Mouse (Mus musculus) CD8-positive naive resting alpha-beta T cell, adult 2 months (primary cell): ENCODE data around the gene Efna1.

Experiments
- DNase-seq, 2 experiments: peaks; one replicate each; pipeline ENCODE4 v3.0.0; 2022; ENCODE audit warnings: low read depth in 2 of 2, low spot score in 2 of 2

The Efna1 gene

DNA sequence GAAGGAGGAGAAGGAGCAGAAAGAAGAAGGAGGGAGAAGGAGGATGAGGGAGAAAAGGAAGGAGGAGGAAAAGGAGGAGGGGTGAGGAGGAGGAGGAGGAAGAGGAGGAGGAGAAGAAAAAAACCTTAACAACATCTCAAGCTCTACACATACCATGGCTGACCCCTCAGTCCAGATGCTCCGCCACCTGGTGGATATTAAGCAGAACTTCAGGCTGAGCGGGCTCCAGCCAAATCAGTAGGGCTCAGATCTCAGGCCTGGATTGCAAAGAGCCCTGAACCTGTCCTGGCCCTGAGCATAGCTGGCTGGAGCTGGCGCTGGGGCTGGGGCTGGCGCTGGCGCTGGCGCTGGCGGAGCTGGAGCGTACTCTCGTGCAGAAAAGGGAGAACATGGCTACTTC is 27.1 kb upstream of the Efna1 start:
- peak in 1 of 2 experiments; percentile 68 for DNase-seq

DNA sequence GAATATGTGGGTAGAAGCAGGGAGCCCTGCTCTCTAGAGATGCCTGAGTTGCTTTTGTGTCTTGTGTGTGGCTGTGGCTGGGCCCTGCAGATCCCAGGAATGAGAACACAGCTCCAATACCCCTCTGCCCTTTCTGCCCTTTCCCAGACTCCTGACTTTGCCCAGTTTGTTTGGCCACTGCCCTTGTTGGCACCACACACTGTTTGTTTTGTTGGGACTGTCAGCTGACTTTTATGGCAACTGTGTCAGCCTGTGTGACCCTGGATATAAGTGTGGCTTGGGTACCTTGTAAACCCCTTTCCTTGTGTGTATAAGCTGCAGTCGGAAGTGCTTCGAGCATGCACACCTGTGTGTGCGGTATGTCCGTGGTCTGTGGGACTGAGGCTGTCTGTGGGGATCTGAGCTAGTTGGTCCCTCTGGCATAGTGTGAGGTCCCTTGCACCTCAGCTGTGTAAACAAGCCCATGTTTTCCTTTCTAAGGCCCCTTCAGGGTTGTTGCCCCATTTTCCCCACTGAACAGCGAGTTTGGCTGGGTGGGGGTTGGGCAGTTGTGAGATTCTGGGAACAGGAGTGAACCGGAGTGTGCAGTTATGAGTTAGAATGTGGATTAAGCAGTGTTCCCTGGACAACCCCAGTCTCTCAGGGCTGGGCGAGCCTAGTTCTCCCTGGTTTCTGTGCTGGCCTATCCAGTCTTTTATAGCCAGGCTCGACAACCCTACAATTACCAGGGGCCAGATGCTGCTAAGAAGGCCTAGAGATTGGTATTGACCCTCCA is 24.8 kb upstream of the Efna1 start:
- no peak for DNase-seq

DNA sequence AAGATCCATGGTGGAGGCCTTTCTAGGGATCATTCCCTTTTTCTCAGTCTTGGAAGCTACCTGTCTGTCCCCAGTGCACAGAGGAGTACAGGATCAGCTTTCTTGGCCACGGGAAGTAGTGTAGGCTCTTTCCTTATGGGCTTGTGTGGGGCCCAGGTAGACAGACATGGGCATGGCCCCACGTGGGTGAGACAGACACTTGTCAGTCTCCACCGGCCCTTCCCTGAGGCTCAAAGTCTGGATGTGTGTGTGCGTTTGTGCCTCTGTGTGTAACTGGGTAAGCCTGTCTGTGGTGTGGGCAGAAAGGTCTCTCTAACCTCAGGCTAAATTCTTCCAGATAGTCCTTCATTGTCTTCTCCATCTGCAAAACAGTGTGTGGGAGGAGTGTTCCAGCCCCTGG is 24.2 kb upstream of the Efna1 start:
- no peak for DNase-seq

DNA sequence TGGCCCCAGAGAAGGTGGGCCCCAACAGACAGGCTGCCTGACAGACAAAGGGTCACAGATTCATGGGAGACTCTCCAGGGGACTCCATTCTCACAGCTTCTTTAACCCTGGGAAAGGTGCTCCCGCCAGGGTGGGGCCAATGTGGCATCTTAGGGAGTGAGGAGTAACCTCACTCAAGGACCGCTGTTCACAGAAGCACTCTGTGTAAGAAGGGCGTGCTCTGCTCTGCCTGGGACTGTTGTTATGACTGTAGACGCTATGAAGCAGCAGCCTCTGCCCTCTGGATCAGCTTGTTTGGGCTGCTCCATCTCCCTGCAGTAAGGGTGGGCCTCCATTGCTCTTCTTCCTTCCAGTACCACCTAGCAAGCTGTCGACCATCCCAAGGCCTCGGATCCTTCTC is 23.5 kb upstream of the Efna1 start:
- no peak for DNase-seq

DNA sequence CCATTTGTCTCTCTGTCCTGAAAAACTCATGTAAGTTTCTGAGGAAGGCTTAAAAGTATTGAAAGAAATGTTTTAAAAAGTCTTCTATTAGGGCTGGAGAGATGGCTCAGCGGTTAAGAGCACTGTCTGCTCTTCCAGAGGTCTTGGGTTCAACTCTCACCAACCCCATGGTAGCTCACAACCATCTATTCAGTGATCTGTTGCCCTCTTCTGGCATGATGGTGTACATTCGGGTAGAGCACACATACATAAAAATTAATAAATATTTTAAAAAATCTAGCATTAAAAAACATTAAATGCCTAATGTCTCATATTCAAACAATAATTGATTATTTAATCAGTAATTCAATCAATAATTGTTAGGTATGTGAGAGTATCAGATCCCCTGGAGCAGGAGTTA is 19.6 kb upstream of the Efna1 start:
- DNase-seq, result no peak

DNA sequence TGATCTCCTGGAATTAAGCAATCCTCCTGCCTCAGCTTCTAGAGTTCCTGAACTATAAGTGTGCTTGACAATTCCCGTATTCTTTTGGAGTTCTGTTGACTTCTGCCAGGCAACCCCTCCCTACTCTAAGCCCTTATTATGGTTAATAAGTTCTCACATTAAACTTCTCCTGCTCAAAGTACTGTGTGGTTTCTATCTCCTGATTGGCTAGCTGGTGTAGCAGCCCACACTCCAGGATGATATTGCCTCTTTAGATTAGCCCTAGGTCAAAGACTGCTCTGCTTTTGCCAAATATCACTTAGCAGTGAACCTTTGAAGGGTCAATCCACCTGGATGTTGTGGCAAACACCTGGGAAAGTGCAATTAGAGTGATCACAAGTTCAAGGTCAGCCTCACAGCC is 19.1 kb upstream of the Efna1 start:
- DNase-seq, result no peak

DNA sequence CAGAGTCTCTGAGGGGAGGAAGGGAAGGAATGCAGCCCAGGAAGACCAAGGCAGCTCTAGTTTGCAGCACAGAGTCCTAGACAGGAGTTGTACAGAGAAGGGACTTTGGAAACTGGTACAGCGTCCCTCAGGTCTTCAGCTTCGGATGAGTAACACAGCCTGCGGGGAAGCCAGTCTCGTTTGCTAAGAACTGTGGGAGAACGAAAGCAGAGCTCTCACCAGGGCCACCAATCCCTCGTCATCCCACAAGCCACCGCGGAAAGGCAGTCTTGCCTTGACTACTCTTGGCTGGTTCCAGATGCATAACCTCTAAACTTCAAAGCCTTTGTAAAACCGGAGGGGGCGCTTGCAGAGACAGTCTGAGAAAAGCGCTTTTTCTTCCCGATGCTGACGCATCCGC is 18.6 kb upstream of the Efna1 start:
- DNase-seq, result no peak

DNA sequence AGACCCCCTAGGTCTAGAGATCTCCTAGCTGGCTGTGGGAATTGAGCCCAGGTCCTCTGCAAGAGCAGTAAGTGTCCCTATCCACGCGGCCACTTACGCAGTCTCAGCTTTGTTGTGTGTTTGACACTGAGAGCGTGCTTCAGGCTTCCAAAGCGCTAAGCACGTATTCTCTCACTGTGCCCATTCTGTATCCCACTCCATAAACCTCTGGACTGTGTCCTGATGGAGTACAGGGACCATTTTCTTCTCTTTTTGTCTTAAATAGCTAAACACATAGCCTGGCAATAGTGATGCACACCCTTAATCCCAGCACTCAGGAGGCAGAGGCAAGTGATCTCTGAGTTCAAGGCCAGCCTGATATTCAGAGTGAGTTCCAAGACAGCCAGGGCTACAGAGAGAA is 18.0 kb upstream of the Efna1 start:
- no peak for DNase-seq

DNA sequence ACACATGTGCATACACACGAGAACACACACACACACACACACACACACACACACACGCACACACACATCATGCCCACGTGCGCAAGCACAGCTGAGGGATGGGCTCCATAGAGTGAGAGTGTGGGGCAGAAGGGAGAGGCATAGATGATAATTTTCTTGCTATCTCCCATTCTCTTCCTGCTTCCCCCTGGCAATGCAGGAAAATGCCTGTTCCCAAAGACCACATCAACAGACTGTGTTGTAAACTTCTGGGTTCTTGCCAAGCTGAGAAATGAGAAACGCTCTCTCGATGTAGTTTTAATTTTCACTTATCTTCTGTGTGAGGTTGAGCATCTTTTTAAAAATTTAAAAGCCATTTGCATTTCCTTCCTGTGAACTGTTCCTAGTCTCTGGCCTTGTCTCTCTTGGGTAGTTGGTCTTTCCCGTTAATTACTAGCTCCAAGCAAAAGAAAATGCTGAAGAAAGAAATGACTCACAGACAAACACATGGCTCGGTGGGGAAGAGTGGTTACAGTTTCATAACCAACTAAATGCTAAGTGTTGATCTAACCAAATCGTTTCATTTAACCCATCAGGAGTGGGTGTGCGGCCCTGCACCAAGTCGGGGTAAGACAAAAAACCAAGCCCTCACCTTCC is 15.9 kb upstream of the Efna1 start:
- DNase-seq, result no peak

DNA sequence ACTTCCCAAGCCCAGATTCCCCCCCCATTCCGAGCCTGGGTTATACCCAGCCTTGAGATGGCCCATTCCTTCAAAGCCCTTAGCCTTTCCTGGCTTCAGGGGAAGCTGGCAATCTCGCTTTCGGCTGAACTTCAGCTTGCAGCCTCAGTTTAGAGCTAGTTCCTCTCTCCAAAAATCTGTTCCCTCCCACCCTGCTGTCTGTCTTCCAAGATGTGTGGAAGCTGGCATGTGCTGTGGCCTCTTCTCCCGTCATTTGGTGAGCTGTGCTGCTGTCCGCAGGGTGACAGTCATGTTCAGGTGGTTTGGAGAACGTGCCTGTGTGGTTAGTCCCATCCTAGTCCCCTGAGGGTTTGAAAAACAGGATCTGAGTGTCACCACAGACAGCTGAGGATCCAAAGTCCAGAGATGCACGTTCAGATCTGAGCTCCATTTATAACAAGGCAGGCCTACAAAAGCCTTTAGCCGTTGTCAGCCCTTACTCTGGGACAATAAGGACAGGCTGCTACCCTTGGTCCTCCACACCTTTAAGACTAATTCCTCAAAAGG is 14.8 kb upstream of the Efna1 start:
- no peak for DNase-seq

DNA sequence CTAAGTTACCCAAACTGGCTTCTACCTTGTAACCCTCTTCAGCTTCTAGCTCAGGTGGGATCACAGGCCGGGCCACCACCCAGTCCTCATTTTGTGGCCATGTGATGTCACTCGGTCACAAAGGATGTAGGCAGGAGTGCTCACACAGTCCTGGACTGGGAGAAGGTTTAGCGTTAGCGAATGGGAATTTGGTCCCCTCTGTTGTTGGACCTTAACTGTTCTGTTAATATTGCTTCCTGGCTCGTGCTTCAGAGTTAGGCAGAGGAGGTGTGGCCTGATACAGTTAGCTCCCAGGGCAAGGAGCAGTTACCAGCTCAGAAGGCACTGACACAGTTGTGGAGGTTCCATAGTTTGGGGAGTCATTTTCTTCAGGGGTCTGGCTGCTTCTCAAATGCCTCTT is 13.3 kb upstream of the Efna1 start:
- DNase-seq, result no peak

DNA sequence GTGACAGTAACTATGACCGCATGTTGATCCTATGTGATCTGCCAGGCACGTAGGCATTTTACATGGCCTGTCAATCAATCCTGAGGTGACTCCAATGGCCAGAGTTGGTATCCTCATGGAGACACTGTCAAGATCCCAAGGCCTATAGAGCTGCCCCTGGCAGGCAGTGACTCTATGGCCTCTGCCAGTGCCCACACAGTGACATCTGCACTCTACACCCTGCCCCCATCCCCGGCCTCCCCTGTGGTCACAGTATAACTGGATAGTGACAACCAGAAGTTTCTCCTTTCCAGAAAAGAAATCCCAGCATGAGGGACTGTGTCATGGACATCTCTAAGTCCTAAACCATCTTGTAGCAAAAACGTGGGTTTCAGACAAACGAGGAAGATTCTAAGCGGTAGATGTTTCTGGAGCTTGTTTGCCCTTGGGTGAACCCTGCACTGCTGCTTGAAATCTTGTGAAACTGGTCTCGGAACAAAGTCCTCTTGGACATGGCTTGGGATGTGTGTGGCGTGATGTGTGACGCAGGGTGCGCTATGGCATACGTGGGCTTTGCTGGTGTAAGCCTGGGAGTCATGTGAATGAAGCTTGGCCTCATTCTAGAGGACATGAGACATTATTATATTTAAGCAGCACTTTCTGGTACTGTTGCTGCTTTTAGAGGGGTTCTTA is 12.4 kb upstream of the Efna1 start:
- no peak for DNase-seq

DNA sequence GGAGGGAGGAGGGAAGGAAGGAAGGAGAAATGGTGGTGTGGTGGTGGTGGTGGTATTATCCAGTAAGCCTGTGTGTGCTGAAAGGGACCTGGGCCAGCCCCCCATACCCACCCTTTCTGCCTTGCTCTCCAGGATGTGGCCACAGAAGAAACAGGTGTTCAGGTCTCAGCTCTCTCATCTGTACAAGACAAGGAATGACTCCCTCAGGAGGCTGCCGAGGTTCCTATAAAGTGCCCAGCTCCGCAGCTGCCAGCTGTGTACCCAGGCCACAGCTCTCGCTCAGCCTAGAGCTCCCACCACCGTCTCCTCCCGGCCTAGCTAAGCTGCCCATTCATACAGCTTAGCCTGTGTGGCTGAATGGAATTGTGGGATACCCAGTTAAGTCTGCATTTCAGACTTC is 11.4 kb upstream of the Efna1 start:
- no peak for DNase-seq

DNA sequence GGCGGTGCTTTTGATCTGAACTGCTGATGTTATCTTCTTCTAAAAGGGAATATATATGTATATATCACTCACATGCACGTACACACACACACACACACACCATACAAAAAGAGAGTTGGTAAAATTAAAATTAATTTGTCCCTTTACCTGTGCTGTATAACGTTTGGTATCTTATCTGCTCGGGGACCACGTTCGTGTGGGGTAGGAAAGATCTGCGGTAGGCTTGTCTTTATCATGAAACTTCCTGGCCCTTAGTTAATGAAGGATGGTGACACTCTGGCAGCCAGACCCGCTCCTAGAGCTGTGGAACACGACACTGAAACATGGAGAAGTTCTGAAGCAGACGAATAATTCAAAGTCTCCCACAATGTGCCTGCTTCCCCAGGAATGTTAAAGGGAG is 10.9 kb upstream of the Efna1 start:
- DNase-seq, result no peak

DNA sequence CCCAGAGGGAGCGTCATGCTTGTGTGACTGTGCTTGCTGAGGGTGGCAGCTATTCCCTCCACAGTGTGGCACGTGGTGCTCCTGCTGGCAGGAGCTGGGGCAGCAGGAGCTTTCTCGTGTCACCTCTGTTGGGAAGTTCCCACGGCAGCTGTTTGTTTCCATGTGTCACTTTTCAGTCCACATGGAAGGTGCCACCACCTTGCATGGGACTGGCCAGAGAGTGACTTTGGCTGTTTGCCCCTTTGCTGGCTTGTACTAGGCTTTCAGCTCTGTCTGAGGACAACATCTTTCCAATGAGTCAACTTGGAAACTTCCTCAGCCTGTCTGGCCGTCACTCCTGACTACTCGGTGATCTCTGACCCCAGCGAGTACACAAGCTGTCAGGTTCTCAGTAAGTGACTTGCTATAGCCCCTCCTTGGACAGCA is 7.6 kb upstream of the Efna1 start:
- DNase-seq, result no peak

DNA sequence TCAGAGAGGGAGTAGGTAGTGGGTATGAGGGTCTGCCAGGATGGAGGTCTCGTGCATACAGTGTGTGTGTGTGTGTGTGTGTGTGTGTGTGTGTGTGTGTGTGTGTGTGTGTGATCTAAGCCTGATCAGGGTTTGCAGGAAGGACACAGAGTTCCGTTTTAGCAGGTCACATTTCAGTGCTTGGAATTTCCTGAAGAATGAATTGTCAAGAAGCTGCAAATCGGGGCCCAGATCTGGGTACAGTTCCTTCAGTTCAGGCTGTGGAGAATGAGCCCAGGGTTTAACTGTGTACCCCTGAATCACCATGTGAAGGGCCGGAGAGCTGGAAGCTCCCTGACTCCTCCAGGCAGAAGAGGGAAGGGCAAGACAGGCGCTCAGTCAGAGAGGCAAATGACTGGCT is 6.3 kb upstream of the Efna1 start:
- DNase-seq, result no peak

DNA sequence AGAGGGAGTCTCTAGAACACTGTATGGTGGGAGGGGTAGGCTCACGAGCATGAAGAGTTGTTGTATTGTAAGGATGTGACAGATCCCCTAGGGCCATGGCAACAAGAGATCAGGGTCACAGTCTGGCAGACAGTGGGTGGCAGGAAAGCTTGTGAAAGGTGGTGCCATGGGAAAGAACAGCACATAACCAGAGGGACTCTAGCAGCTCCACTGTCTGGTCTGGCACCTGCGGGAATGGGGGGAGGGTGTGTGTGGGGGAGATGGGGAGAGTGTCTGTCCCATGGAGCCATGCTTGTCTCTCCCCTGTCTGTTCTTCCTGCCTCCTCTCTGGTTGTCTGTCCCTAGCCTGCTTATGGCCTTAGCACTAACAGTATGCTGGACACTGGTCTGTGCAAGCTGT is 4.6 kb upstream of the Efna1 start:
- DNase-seq, result no peak

DNA sequence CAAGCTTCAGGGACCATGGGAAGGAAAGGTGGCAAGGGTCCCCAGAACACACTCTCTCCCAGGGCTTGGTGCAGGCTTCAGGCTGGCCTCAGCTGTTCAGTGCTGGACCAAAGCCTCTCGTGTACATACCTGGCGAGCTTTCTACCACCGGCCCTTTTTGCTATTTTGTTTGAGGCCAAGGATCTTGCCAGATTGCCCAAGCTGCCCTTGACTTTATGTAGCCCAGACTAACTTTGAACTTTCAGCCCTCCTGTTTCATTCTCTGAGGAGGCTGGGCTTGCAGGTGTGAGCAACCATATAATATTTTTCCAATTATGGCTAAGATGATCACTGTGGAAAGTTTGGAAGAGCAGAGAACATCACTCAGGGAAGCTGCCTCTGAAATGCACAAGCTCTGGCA is 3.3 kb upstream of the Efna1 start:
- DNase-seq, result no peak

DNA sequence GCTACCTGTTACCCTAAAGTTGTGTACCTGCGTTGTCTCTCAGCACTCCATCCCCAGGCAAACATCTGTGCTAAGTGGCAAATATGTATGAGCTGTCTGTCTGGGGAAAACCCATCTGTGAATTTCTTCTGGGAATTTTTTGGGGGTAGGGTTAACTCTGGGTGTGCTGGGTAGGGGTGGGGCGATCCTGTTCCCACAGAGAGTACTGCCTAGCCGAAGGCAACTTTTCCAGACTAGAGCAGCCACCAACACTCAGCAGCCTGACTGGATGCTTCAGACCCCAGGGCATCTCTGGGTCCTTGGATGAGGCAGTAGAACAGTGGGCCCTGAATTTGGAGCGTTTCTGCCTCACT is 1.3 kb upstream of the Efna1 start:
- DNase-seq, result no peak

DNA sequence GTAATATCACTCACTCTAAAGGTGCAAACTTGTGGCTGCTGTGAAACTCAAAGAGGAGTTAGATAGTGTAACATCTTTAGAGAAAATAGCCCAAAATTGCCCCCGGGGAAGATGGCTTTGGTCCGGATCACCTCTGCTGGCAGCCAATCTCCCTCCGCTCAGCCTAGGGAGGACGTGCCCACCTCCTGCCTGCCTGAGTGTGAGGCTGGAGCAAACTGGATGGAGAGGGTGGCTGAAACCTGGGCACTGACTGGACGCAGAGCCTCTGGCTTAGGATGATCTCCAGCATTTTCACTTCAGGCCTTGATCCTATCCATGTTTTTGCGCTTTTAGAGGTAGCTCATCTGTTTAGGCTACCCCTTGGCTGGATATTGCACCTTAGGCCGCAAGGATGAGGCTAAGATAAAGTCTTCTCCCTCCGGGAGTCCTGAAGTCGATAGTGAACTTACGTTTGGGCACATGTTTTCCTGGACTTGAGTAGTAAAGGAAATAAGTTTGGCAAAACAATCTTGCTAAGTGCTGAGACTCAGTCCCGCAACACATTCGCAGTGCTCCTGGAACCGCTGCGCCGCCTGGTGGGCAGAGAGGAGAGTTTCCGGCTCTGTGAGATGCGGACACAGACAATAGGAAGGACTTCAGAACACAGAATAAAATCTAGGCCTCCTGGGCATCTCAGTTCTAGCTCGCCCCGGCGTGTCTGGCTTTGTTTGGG is 793 bp upstream of the Efna1 start:
- peak; percentile 76 to 86 for DNase-seq

DNA sequence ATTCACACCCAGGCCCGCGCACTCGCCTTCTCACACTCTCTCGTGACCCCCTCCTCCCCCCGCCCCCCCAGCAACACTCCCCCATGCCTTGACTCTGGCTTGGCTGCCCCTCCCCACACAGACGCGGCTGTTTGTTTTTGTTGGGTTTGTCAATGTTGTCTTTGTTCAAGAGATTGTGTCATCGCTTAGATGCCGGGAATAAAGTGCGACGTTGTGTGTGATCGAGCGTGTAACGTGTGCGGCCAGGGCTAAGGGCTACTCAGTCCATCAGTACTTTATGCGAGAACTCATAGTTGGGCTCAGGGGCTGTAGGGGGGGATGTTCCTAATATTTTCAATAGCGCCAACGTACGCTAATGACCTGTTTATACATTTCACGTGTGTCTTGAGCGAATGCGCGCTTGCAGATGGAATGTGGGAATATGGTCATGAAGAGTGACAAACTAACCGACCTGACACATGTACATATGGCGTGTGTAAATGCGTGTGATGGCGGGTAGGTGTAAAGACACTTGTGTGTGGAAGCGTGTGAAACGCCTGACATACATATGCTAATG is 814 bp downstream of the Efna1 start:
- no peak for DNase-seq
